Mouse (Mus musculus) urinary bladder, postnatal 4 days (tissue): ENCODE measurements around the gene Psma7.

Experiments used
- DNase-seq, 2 experiments: peaks; one replicate each; pipeline ENCODE4 v3.0.0; 2021 to 2022; ENCODE audit warnings: low spot score in 2 of 2

Gene Psma7

DNA sequence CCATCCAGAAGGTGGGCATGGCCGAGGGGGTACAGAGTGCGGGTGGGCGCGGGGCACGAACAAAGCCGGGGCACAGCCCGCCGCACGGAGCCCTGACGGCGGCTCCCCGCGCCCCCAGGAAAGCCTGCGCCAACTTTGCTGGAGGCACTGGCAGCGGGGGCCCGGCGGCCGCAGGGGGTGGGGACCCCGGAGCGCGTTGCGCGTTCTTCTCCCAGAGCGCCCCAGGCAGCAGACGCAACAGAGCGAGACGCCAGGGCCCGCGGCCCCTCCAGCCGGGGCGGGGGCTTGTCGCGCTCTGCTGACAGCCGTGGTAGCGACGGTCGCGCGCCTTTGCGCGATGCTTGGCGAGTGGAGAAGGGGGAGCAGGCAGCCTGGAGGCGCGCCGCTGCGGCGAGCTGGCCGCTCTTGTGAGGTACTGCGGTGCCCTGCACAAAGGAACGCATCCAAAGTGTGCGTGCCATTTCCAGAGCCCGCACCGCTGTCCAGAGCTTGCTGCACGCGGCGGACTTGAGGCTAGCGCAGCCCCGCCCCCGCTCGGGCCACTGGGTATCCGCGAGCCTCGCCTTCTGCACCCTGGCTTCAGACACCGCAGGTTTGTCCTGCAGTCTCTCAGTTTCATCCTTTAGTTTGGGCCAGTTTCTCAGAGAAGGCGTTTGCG lies 754 bp upstream of the Psma7 start:
- DNase-seq: peak; percentile 54 to 66

DNA sequence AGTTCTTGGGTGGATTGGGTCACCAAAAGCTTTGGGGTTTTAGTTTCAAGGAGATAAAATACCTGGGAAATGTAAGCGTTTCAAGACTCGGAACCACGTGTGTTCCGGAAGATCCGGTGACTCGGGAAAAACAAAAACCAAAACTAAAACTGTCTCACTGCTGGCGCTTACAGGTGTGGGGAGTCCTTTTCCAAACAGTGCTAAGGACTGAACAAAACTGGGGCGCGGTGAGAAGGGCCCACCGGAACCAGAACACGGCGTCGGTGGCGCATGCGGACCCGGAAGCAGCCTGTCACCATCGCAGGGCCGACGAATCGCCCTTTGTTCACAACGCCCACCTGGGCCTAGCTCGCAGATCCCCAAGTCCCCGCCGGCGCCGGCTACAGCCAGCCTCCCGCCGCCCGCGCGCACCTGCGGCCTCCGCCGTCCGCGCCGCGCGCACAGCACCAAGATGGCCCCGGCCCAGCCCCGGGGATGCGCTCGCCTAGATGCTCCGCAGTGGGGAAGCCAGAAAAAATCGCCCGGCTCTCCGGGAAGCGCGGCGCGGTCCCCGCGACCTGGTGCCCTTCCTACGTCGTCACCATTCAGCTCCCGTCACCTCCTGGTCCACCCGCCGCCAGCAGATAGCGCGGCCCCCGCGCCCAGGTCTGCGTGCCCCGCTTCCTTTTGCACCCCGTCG lies 517 bp downstream of the Psma7 start:
- no peak for DNase-seq

DNA sequence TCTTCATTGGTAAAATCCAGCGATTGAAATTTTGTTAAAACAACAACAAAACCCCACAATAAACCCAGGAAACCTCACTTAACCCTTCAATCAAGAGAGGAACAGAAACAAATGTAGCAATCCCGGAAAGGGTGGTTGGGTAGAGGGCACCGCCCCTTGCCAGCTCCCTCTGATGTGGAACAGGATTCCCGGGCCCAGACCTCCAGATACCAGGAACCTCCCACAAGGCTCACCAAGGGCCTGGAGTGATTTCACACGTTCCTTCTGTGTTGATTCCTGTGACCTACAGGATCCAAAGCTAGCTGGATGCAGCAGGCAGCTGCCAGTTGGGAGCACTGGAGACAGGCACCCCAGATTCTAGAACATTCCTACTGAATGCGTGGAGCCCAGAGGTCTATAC lies 1.8 kb downstream of the Psma7 start:
- DNase-seq: no peak

DNA sequence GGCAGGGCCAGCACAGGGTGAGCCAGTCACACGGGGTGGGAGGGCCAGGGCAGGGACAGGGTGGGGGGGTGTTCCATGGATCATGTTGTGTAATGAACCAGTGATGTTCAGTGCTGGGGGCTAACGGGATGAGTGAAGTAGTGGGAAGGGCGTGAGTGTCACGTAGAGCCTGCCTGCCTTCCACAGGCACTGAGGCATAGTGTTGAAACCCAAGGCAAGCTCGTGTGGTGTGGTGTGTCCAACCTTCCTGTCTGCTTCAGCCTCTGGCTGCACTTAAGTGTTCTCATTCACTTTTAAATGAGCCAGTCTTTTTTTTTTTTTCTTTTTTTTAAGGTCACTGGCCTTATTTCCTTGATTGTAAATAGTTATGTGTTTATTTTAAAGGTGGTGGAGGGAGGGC lies 7.5 kb downstream of the Psma7 start:
- no peak for DNase-seq

DNA sequence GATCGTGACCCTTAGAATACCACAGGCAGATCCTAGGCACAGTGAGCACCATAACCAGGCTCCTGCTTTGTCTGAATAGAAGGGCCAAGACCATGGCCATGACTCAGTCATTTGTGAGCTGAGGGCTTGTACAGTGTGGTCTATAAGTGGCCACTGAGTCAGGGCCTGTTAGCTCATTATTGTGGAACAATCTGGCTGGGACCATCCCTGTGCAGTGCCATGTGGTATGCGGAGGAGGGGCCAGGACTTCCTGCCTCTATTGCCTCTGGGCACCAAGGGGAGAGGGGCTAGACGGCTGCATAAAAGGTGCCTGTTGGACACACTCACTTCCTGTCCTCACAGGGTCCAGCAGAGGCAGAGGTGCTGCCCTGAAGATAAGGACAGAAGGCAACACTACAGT lies 8.3 kb downstream of the Psma7 start:
- DNase-seq: no peak

DNA sequence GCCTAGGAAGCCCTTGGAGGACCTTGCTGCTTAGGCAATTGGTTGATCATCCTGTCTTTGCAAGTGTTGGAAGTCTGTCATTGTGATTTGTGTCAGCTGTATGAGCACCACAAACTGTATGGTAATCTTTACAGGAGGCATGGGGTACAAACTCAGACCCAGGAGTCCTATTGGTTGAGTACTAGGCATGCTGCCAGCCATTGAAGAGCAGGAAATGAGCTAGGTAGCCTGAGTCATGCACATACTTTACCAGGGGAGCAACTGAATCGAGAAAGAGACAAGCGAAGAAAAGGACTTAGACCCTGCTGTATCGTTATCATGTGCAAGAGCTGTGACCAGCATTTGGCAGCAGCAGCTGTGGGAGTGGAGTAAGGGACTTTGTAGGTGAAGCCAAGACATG lies 9.3 kb downstream of the Psma7 start:
- DNase-seq: no peak

DNA sequence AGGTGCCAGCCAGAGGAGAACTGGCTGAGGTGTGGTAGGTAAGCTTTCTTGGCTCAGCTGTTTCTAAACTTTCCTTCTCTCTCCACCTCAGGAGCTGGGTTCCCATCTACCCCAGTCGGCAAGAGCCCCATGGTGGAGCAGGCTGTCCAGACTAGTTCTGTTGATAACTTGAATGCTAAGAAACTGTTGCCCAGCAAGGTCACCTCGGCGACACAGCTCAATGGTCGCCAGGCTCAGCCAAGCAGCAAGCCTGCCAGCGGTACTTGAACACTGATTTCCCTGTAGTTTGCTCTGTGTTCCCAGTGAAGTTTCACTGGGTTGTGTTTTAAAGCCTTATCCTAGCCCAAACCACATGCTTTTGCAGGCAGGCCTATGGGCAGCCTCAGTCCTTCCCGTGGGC lies 11.0 kb downstream of the Psma7 start:
- DNase-seq: no peak

DNA sequence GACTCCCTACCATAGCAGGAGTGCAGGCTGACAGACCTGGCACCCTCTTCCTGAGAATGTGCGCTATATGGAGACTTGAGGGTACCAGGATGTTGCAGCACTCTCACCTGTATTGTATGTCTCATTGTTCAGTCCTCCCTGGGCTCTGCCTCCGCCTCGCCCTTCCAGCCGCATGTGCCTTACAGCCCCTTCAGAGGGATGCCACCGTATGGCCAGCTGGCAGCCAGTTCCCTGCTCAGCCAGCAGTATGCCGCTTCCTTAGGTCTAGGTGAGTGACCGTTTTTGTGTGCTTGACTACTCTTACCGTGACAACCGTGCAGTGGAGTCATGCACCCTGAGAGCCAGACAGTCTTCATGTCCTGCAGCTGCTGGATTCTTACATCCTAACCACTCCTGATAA lies 14.5 kb downstream of the Psma7 start:
- no peak for DNase-seq

DNA sequence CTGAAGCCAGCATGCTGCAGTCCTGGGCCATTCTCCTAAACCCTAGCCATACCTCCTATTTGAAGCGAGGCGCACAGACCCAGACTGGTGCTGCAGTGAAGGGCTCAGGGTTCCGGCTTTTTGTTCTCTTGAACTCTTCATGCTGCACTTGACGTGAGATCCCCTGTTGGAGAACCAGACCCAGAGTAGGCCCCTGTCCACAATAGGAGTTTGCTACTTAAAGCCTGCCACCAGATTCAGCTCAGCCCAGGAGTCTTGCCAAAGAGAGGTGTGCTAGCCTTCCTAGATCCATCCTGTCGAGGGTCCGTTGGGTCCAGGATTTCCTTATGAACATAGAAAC lies 16.4 kb downstream of the Psma7 start:
- DNase-seq: no peak

DNA sequence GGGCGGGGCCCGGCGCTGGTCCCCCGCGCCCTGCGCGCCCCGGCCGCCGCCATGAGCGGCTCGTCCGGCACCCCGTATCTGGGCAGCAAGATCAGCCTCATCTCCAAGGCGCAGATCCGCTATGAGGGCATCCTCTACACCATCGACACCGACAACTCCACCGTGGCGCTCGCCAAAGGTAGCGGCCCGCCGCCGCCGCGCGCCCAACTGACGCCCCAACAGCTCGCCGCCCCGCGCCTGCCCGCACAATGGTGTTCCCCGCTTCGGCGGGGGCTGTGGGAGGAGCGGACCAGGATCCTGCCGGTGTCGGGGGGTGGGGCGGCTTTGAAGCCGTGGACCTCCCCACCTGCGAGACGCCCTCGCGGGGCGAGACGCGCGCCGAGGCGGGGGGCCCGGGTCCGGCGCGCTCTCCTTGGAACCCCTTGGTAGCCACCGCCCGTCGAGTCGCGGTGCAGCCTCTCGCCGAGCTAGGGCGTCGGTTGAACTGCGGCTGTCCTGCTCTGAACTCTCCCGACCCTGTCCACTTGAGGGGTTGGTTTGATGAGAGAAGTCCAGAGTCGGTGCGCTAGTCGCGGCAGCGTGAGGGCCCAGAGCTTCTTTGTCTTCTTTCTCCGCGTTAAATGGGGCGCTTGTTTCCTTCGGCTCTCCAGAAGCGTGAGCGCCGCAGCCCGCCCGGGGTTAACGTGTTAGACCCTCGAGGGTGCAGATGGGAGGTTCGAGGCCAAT lies 16.9 kb downstream of the Psma7 start:
- no peak for DNase-seq

DNA sequence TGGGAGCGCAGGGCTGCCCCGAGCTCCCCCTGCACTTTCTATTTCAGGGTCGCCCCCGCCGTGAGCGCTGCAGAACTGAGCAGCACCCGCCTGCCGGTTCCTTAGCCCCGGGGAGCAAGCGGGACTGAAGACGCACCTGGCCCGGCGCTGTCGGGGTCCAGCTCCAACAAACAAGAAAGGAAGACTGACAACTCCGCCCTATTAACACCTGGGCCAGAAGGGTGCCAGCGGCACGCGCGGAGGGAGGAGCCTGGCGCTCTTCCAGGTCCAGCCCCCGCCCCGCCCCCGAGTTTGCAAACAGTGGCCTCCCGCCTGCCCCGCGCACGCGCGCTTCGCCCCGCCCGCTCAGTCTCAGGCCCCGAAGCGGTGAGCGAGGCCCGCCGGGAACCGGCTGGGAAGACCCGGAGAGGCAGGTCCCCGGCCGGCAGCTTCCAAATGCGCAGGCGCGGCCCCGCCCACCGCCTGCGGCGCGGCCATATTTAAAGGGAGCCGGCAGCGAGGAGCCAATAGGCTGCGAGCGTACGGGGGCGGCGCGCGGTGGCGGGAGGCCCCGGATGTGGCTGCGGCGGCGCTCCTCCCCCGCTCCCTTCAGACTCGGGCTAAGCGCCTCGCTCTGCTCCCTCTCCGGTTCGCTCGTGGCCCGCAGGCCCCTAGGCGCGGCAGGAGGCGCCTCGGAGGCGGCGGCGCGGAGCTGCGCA lies 17.7 kb downstream of the Psma7 start, which contains the start of gene Lsm14b:
TSS of gene Lsm14b (plus strand) at position 587 of the 698 bp plus-strand sequence.
- peak; percentile 98 to 99 for DNase-seq

DNA sequence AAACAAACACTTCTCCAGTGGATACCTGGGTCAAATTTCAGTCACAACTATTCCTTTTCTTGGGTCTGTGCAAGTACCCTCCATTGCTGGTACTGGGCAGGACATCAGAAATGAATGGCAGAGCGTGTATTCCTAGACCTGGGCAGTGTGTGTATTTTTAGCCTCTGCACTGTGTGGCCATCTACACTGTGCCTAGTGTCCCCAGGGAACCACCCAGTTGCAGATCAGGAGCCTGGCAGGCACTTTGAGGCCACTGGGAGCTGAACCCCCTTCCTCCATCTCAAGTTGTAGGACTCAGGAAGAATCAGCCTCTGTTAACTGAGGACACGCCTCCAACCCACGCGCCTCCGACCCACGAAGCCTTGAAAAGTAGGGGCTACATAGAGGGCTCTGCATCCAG lies 19.5 kb downstream of the Psma7 start:
- DNase-seq: no peak

DNA sequence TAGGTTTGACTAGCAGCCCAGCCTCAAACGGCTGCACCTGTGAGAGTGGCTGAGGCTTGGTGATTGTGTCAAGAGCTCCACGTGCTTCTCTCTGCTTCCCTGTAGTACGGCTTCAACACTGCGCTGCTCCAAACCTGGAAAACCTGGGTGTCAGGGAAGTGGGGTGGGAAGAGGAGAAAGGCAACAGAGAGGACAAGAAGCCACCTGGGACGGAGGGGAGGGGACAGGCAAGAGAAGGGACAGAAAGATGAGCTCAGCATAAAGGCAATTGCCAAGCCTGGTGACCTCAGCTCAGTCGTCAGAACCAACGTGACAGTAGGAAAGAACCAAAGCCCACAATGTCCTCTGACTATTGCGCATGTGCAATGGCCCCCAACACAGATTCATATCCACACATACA lies 21.3 kb downstream of the Psma7 start:
- no peak for DNase-seq

DNA sequence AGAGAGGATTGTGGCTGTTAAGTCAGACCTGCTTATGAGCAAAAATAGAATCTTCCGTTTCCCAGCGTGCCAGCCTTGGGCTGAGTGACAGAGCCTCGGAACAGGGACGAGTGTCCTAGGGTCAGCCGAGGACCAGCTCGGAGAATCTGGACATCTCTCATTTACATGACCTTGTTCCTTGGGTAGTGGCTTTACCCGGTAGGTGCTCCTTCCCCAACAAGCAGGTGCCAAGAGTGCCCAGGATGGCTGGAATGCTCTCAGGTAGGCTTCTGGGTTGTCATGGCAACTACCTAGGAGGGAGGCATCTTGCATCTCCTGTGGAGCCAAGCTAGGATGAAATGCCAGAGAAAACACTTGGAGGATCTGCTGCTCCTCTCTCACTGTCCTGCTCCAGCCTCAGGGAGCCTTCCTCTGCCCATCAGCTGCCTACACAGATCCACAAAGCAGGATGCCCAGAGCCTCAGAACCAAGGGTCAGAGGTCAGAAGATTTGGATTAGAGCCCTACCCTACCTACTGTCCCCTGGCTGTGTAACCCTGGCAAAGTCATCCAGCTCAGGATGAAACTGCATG lies 22.1 kb downstream of the Psma7 start:
- DNase-seq: no peak

DNA sequence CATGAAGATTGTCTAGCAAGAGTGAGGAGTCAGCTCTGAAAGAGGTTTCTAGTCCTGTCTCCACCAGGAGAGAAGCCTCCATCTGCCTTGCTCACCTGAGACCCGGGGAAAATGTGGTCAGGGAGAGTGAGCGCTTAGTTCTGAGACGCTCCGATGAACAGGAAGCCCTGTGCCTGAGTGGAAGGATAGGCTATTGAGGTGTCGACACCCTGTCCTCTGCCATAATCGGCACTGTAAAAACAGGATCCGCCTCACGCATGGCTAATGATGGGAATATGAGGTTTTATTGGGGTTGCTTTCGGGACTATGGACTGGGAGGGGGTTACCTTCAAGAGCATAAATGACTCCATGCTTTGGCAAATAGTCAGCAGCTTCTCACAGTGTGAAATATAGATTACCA lies 23.7 kb downstream of the Psma7 start:
- DNase-seq: no peak

DNA sequence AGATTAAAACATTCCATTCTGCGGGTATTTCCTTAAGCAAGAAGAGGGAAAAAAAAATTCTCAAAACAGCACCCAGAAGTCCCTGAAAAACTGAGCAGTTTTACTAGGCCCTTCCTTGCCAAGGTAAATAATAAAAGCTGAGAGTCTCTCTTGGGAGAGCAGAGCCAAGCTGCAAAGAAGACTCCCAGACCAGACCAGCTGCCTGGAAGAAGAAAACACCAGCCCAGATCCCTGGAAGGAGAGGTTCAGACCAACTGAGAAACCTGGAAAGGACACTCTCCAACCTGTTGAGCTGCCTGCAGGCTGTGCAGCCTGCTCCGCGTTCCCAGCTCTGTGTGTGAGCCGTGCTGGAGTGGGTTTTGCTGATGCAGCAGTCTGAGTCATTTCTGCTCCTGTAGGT lies 24.6 kb downstream of the Psma7 start:
- DNase-seq: no peak

DNA sequence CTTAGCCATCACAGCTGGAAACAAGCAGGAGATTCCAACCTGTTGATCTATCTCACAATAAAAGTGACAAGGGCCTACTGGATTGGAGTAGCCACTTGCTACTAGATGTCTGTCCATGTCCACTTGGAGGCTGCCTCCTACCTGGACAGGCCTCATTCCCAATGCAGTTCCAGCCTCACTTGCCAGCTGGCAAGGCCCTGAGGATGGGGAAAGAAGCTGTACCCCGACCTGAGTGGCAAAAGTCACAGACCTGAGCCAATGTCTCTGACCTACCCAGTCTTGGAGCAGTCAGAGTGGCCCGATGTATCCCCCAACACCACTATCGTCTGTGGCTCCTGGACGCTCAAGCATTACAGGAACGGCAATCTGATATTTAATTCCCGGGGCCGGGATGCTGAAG lies 28.5 kb downstream of the Psma7 start:
- DNase-seq: no peak

DNA sequence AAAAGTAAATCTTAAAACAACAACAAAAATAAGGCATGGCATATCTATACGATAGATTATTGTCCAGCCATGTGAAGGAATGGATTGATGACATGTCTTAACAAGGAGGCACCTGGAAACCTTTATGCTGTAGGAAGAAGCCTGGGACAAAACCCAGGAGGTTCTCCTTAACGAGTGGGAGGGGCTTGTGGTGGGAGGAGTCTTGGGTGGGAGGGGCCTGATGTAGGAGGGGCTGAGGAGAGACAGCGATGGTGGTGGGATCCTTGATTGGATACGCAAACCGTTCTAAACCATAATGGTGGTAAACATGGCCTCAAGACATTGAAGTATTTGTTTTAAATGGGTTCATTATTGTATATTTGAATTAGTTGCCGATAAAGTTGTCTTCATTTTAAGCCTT lies 30.9 kb downstream of the Psma7 start:
- no peak for DNase-seq

DNA sequence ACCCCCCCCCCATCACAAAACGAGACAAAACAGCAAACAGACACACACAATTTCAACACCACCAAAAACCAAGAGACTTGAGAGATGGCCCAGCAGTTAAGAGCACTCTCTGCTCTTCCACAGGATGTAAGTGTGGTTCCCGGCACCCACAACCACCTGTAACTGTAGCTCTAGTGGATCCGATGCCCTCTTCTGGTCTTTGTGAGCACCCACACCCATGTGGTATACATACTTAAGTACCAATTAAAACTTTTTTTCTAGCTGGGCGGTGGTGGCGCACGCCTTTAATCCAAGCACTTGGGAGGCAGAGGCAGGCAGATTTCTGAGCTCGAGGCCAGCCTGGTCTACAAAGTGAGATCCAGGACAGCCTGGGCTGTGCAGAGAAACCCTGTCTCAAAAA lies 31.5 kb downstream of the Psma7 start:
- DNase-seq: no peak

DNA sequence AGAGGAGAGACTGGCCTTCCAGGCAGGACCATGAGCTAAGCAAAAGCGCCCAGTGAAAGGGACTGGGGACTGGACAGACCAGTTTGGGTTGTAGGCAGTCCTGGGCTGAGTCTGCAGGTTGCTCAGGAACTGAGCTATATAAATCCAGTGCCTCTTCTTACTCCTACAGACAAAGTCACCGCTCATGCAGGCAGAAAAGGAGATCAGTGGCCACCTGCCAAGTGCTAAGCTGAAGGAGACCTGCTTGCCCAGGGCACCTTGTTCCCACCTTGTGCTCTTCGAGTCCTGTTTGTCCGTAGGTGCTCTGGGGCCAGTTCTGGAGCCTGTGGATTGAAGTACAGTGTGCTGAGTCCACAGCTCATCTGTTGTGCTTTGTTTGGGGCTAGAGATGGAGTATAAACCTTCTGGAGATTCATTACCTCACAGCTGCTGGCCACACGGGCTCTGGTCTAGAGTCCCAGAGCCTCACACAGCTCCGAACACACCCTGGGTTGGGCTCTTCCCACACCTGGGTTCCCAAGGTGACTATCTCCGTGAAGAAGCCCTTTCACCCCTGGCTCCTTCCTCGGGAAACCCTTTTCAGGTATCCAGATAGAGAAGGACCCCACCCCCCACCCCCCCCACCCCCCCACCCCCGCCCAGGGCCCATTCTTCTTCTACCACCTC lies 35.7 kb downstream of the Psma7 start:
- no peak for DNase-seq

DNA sequence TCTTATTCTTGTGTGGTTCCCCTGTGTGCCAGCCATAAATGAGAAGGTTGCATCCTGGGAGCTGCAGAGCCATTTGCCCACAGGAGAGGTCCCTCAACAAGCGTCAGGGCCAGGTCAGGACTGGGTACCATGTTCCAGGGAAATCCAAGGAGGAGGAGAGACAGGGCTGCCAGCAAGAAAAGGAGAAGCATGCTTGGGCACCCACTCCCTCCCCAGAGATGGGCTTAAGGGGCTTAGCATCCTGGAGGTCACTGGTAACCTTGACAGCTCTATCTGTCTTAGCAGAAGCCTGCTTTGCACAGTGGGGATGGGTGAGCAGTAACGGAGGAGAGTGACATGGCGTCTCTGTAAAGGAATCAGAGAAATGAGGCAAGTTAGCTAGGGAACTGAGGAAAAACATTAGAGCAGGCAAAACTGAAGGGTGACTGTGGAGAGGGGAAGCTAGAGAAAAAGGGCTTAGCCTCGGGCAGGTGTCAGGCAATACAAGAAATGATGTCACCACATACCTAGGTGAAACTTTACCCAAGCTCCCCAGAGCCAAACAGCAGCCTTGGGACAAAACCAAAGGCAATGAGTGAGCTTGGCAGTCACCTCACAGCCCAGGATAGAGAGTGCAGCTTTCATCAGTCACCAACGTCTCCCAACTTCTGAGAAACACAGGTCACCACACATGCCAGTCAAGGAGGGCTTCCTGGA lies 36.4 kb downstream of the Psma7 start:
- peak in 1 of 2 experiments; percentile 51 for DNase-seq
